Mouse (Mus musculus) G1E (cell line): ENCODE measurements around the gene Elmo3.

Experiments
- CTCF ChIP-seq: IDR thresholded peaks from 2 replicates; pipeline ENCODE4 v1.5.1; 2012; ENCODE audit warnings: low read depth, low read length, inconsistent platforms, mixed read lengths
- GATA1 ChIP-seq: IDR thresholded peaks from 2 replicates; pipeline ENCODE4 v1.6.1; 2012; ENCODE audit warnings: borderline replicate concordance, low read length, inconsistent platforms, mixed read lengths
- GATA2 ChIP-seq: IDR thresholded peaks from 2 replicates; pipeline ENCODE4 v1.6.1; 2012; ENCODE audit warnings: low read depth, low read length, inconsistent platforms, borderline replicate concordance
- POLR2AphosphoS5 ChIP-seq: IDR thresholded peaks from 2 replicates; pipeline ENCODE4 v1.6.1; 2012; ENCODE audit warnings: low read depth, low read length, inconsistent platforms; ENCODE audit not compliant: insufficient replicate concordance
- TAL1 ChIP-seq: conservative IDR thresholded peaks from 2 replicates; pipeline ENCODE4 v1.6.1; 2012; ENCODE audit warnings: low read depth, low read length, inconsistent platforms, mixed read lengths

DNA sequence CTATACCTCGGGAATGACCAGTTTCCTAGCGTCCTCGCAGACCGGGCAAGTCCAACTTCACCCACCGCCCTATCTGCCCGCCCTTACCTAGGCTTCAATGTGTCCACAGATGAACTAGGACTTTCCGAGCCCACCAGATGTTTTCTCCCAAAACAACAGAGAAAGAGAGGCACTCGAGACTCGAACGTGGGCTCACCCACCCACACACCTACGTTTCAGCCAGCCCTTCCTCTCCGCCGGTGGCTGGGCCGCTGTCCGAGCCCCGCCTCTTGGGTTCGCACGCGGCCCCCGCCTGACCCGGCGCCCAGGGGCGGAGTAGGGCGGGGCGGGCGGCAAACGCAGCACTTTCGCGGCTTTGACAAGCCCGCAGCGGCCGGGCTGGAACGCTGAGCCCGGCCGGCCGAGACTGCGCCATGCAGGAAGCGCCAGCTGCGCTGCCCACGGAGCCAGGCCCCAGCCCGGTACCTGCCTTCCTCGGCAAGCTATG is 35.9 kb upstream of the Elmo3 start, which contains the start of gene Hsf4:
- TF ChIP-seq CTCF (no peak), GATA1 (no peak), POLR2AphosphoS5 (no peak), GATA2 (no peak), TAL1 (no peak)
